Mouse (Mus musculus) hindbrain, embryonic 13.5 days (tissue): Measurements from ENCODE around the gene Lrfn1. TPM values are rescaled to one million over a fixed set of nuclear protein-coding genes. Genes with fewer than 3 reads are reported as not detected.
A peak's percentile ranks its signal among the peaks of the same experiment; 100 is the strongest.
"Not testable (repeated sequence)": the region's sequence is repeated elsewhere in the genome, so short reads cannot be mapped to it uniquely, and the experiment has no call there.

ENCODE experiments used
- ATAC-seq: fragments of 200-750 bp; cut with Nextera tagmentation; 2 replicates; pipeline ENCODE4 v1.8.0; 2017; ENCODE audit warnings: moderate TSS enrichment; ENCODE audit not compliant: low FRiP score
- H3K27ac ChIP-seq: fragments of 300-500 bp; sonication (generic); 2 replicates; pipeline ENCODE4 v1.5.1; 2015; ENCODE audit warnings: inconsistent platforms, mild to moderate bottlenecking, moderate library complexity
- H3K27me3 ChIP-seq: fragments of 300-500 bp; sonication (generic); 2 replicates; pipeline ENCODE4 v1.6.1; 2015; ENCODE audit warnings: mild to moderate bottlenecking, inconsistent platforms
- H3K36me3 ChIP-seq: fragments of 300-500 bp; sonication (generic); 2 replicates; pipeline ENCODE4 v1.6.1; 2015; ENCODE audit warnings: mild to moderate bottlenecking, inconsistent platforms
- H3K4me1 ChIP-seq: fragments of 300-500 bp; sonication (generic); replicated peaks from 2 replicates; pipeline ENCODE4 v1.6.1; 2015; ENCODE audit warnings: inconsistent platforms
- H3K4me2 ChIP-seq: fragments of 300-500 bp; sonication (generic); 2 replicates; pipeline ENCODE4 v1.6.1; 2015; ENCODE audit warnings: inconsistent platforms, mild to moderate bottlenecking, moderate library complexity
- H3K4me3 ChIP-seq: fragments of 300-500 bp; sonication (generic); 2 replicates; pipeline ENCODE4 v1.5.1; 2015; ENCODE audit warnings: mild to moderate bottlenecking, inconsistent platforms
- H3K9ac ChIP-seq: fragments of 300-500 bp; sonication (generic); 2 replicates; pipeline ENCODE4 v1.6.1; 2015; ENCODE audit warnings: mild to moderate bottlenecking, inconsistent platforms
- H3K9me3 ChIP-seq: fragments of 300-500 bp; sonication (generic); 2 replicates; pipeline ENCODE4 v1.6.1; 2016; ENCODE audit warnings: inconsistent platforms
- WGBS: fragments of 180-500 bp; shearing (Covaris S2); methylation state at CpG from one replicate; pipeline ENCODE4 v1.1.7; 2015; 5-methylcytosine and 5-hydroxymethylcytosine counted together
- polyA plus RNA-seq: library from polyadenylated mRNA; unstranded; fragments of >200 nt; fragmentation: Nextera tagmentation; extraction: Ambion mirVana; gene quantifications from 2 replicates; pipeline ENCODE4 v1.2.1, GENCODE M21; 2015

Gene Lrfn1
- polyA plus RNA-seq, 1 experiment from 2014 or later = 11.3 TPM

- H3K9ac ChIP-seq = no peak overlapping the region
- 0 out of 2 replicates have a peak overlapping the region, but pooled peaks have one; percentile 6 for H3K4me2 ChIP-seq
- no peak overlapping the region for H3K27ac ChIP-seq
- peaks cover 8% of the 10 kb centered on the region for H3K4me1 ChIP-seq
- no peak overlapping the region for H3K4me3 ChIP-seq
- peaks cover 26% of the 10 kb centered on the region; the same call in 1 of the 2 replicates for H3K27me3 ChIP-seq
- no peak for ATAC-seq
- no peaks in the 10 kb centered on the region for H3K36me3 ChIP-seq
- H3K9me3 ChIP-seq = no peaks in the 10 kb centered on the region
- 34% methylated on average over 13 of the region's 14 CpGs for WGBS
Measured at GRCm38 (mm10) chr7:28490903-28491302, 39.1 kb downstream of the Lrfn1 start.

- Histone ChIP-seq H3K27me3 (peaks cover 18% of the 10 kb centered on the region; the same call in 1 of the 2 replicates), H3K4me1 (peaks cover 8% of the 10 kb centered on the region), H3K4me3 (no peak overlapping the region), H3K4me2 (no peak overlapping the region), H3K9me3 (no peaks in the 10 kb centered on the region), H3K27ac (no peak overlapping the region), H3K9ac (no peak overlapping the region), H3K36me3 (no peaks in the 10 kb centered on the region)
- 89% methylated on average over 8 of the region's 8 CpGs for WGBS
- no peak for ATAC-seq
Measured at GRCm38 (mm10) chr7:28492310-28492709, 40.5 kb downstream of the Lrfn1 start.

- Histone ChIP-seq H3K4me1 (no peaks in the 10 kb centered on the region; the same call in 1 of the 2 replicates), H3K36me3 (no peaks in the 10 kb centered on the region), H3K27ac (no peak overlapping the region), H3K9me3 (no peaks in the 10 kb centered on the region), H3K27me3 (no peaks in the 10 kb centered on the region), H3K9ac (no peak overlapping the region), H3K4me2 (no peak overlapping the region), H3K4me3 (no peak overlapping the region)
- no peak for ATAC-seq
- 67% methylated on average over 11 of the region's 11 CpGs for WGBS
Measured at GRCm38 (mm10) chr7:28495426-28495825, 43.6 kb downstream of the Lrfn1 start.

GRCm38 (mm10) chr7:28505585-28505984 is 53.8 kb downstream of the Lrfn1 start:
- 0 out of 2 replicates have a peak, but pooled peaks cover 5% of the 10 kb centered on the region for H3K9me3 ChIP-seq
- H3K4me1 ChIP-seq = no peaks in the 10 kb centered on the region
- no peaks in the 10 kb centered on the region for H3K36me3 ChIP-seq
- WGBS = 8% methylated on average over 5 of the region's 5 CpGs
- 0 out of 2 replicates have a peak, but pooled peaks cover 7% of the 10 kb centered on the region for H3K27me3 ChIP-seq
- no peak for ATAC-seq
- H3K27ac ChIP-seq = no peak overlapping the region
- no peak overlapping the region for H3K9ac ChIP-seq
- no peak overlapping the region for H3K4me3 ChIP-seq
- H3K4me2 ChIP-seq = no peak overlapping the region

- not testable (repeated sequence) for H3K27ac ChIP-seq, H3K9ac ChIP-seq, H3K4me2 ChIP-seq, H3K9me3 ChIP-seq, ATAC-seq, H3K4me1 ChIP-seq, H3K36me3 ChIP-seq, H3K4me3 ChIP-seq, H3K27me3 ChIP-seq
- 67% methylated on average over 2 of the region's 2 CpGs for WGBS
Measured at GRCm38 (mm10) chr7:28509121-28509520, 57.3 kb downstream of the Lrfn1 start.

GRCm38 (mm10) chr7:28510405-28510974 is 58.7 kb downstream of the Lrfn1 start, which contains the start of gene Ifnl2:
Ifnl2 (minus strand) TSS chr7:28510455.
- not testable (repeated sequence) for H3K9me3 ChIP-seq, ATAC-seq, H3K4me2 ChIP-seq, H3K4me3 ChIP-seq, H3K36me3 ChIP-seq, H3K27ac ChIP-seq, H3K27me3 ChIP-seq, H3K9ac ChIP-seq, H3K4me1 ChIP-seq
- 62% methylated on average over 8 of the region's 8 CpGs for WGBS

- WGBS = 73% methylated on average over 8 of the region's 8 CpGs
Measured at GRCm38 (mm10) chr7:28511441-28511840, 59.7 kb downstream of the Lrfn1 start.

More at GRCm38 (mm10) chr7:28511441-28511840, 59.7 kb downstream of the Lrfn1 start:
- Histone ChIP-seq H3K9ac (no peak overlapping the region), H3K27ac (no peak overlapping the region), H3K4me1 (no peaks in the 10 kb centered on the region), H3K9me3 (no peaks in the 10 kb centered on the region), H3K27me3 (0 out of 2 replicates have a peak, but pooled peaks cover 5% of the 10 kb centered on the region), H3K4me2 (no peak overlapping the region), H3K4me3 (no peak overlapping the region), H3K36me3 (no peaks in the 10 kb centered on the region)
- no peak for ATAC-seq

Other genes with a start within 250 kb of the Lrfn1 start
- 4.3 and 4.6 TPM in 2 replicates for gene Eid2, start 184.1 kb upstream of the Lrfn1 start, polyA plus RNA-seq
- 36.0 and 36.9 TPM in 2 replicates for gene Eid2b, start 174.2 kb upstream of the Lrfn1 start, polyA plus RNA-seq
- gene Selenov, start 160.8 kb upstream of the Lrfn1 start, polyA plus RNA-seq = 0.74 and 1.2 TPM in 2 replicates
- gene Dll3, start 149.7 kb upstream of the Lrfn1 start, polyA plus RNA-seq = 22.2 and 24.5 TPM in 2 replicates
- gene Timm50, start 139.9 kb upstream of the Lrfn1 start, polyA plus RNA-seq = 134 and 136 TPM in 2 replicates
- gene Supt5, start 113.2 kb upstream of the Lrfn1 start, polyA plus RNA-seq = 92.1 and 97.7 TPM in 2 replicates
- gene Rps16, start 101.3 kb upstream of the Lrfn1 start, polyA plus RNA-seq = 537 and 543 TPM in 2 replicates
- 32.0 and 34.6 TPM in 2 replicates for gene Plekhg2, start 79.4 kb upstream of the Lrfn1 start, polyA plus RNA-seq
- gene Zfp36, start 71.7 kb upstream of the Lrfn1 start, polyA plus RNA-seq = 4.6 and 4.9 TPM in 2 replicates
- 43.7 and 44.8 TPM in 2 replicates for gene Med29, start 59.3 kb upstream of the Lrfn1 start, polyA plus RNA-seq
- 93.0 and 100 TPM in 2 replicates for gene Paf1, start 59.0 kb upstream of the Lrfn1 start, polyA plus RNA-seq
- 5.2 and 5.3 TPM in 2 replicates for gene Gmfg, start 14.5 kb upstream of the Lrfn1 start, polyA plus RNA-seq
- gene Ifnl2, start 58.5 kb downstream of the Lrfn1 start, polyA plus RNA-seq = not detected in 2 replicates
- gene Ifnl3, start 70.9 kb downstream of the Lrfn1 start, polyA plus RNA-seq = not detected in 2 replicates
- gene Sycn, start 88.9 kb downstream of the Lrfn1 start, polyA plus RNA-seq = not detected in 2 replicates
- 0.13 TPM in 1 of 2 replicates, not detected in the other for gene Nccrp1, start 95.3 kb downstream of the Lrfn1 start, polyA plus RNA-seq
- gene Samd4b, start 146.2 kb downstream of the Lrfn1 start, polyA plus RNA-seq = 20.7 and 21.6 TPM in 2 replicates
- 21.5 and 22.1 TPM in 2 replicates for gene Pak4, start 146.2 kb downstream of the Lrfn1 start, polyA plus RNA-seq
- gene Acp7, start 179.4 kb downstream of the Lrfn1 start, polyA plus RNA-seq = not detected in 2 replicates
- 7.0 and 7.4 TPM in 2 replicates for gene Fbxo27, start 240.9 kb downstream of the Lrfn1 start, polyA plus RNA-seq